Mouse (Mus musculus): ENCODE data around the gene Taok3.

Gene Taok3

DNA sequence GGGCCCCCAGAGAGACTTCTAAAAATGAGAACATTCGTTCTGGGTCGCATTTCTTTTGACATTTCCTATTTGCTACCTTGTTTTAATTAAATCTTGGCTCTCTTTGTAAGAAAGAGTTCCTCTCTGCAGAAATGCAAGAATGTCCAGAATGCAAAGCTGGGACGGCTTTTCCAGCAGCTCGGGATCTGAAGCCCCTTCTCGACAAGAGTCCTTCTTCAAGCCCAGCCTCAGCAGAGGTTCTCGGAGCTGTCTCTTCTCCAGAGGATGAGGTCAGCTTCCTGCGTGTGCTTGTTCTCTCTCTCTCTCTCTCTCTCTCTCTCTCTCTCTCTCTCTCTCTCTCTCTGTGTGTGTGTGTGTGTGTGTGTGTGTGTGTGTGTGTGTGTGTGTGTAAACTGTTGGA, 2.2 kb upstream of the Taok3 start:
- DNase-seq (ENCODE audit: low spot score), result peak; percentile 31

DNA sequence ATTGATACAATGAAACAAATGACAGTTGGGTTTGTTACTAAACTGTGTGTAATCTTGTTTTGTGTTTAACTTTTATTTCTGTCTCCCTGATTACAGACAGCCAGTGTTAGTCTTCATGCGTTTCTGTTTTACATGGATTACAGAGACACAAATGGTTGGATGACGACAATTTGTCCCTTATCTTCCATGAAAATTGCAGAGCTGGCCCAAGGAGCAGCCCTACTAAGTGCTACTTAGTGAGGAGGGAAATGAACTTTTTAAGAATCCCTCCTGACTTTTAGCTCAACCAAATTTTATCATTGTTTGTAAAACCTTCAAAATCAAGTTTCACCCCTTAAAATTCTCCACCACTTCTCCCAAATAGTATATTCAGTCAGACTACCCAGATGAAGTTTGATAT, 1.7 kb upstream of the Taok3 start:
- no peak for DNase-seq (ENCODE audit: low spot score)

DNA sequence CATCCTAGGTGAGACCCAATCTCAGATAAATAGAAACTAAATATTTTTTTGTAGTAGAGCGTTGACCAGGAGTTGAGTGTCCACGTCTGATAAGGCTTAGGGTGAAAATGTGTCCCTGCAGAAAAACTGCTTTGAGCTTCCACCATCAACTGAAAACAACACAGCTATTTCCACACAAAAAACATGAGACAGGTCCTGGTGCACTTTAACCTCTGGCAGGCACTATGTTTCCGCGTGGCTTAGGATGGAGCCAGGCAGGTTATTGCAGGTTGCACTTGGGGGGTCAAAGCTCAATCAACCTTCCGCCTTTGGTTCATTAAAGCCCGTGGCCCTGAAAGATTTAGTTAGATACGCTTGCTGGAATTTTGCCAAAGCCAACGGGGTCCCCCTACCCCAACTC, 1.1 kb upstream of the Taok3 start:
- DNase-seq (ENCODE audit: low spot score), result no peak

DNA sequence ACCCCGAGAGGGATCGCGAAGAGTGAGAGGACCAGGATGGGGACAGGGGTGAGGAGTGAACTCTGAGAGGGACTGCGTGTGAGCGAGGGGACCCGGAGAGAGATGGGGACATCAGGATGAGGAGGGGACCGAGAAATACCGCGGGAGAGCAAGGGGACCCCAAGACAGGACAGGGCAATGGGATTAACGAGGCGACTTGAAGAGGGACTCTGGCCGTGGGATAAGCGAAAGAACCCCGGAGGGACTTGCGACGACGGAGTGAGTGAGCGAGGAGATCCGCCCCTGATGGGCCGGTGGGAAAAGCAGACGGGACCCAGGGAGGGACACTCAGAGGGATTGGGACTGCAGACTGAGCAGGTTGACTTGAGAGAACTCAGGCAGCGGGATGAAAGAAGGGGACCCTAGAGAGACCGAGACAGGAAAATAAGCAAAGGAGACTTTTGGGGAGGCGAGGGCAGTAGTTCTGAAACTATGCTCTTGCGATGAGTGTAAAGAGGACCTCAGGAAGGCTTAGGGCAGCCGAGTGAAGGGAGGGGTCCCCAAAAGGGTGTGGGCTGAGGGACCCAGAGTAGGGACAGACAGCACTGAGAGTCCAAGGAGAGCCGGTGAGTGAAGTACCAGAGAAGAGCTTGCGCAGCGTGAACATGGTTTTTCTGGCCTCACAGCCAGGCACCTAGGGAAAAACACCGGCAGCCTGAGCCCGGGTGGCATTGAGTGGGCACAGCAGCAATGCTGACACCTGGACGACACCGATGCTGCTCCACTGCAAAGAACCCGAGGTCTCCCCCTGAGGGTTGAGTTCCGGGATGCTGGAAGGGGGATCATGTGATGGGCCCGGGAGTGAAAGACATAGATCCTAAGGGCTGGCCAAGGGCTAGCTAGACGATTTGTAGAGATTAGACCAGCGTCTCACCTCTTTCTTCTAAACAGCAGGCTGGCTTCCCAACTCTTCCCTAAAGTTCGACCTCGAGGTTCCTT, 849 bp downstream of the Taok3 start:
- DNase-seq (ENCODE audit: low spot score), result no peak

DNA sequence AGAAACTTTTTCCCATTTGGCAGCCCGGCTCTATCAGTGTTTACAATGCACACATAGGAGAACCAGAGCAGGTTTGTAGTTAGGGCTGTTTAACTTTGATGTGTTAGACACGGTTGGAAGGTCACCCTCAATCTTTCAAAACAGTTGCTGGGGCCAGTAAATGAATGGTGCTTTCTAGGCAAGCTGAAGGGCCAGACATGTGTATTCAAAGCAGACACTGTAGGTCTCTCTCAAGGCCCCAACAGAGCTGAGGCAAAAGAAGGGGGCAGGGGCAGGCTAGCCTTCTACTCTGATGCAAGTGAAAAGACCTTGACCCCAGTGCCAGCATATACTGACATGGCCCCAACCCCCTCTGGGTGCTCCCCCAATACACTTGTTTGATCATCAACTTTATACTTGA, 1.7 kb downstream of the Taok3 start:
- no peak for DNase-seq (ENCODE audit: low spot score)

DNA sequence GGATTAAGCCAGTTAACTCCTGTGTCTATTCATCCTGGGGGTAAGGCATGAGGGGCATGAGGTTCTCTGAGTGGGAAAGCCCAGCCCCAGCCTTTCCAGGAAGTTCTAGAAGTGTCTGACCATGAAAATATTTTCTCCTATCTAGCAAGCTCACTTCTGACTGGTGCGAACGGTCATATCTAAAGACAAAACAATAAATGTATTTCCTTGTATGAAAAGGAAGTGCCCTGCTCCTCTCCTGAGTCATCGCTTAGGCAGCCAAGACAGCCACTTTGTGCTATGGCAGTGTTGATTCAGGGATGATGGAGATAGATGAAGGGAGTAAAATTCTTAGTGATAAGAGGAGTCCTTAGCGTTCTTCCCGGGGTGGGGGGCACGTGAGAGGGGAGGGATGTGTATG, 3.2 kb downstream of the Taok3 start:
- no peak for DNase-seq (ENCODE audit: low spot score)

DNA sequence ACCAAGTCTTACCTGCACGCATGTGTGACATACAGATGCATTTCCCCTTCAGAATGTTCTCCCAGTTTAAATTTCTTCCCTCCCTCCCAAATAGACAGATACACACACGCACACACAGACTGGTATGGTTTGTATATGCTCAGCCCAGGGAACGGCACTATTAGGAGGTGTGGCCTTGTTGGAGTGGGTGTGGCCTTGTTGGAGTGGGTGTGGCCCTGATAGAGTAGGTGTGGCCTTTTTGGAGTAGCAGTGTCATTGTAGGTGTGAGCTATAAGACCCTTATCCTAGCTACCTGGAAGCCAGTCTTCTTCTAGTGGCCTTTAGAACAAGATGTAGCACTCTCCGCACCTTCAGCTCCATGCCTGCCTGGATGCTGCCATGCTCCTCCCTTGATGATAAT, 3.9 kb downstream of the Taok3 start:
- no peak for DNase-seq (ENCODE audit: low spot score)

DNA sequence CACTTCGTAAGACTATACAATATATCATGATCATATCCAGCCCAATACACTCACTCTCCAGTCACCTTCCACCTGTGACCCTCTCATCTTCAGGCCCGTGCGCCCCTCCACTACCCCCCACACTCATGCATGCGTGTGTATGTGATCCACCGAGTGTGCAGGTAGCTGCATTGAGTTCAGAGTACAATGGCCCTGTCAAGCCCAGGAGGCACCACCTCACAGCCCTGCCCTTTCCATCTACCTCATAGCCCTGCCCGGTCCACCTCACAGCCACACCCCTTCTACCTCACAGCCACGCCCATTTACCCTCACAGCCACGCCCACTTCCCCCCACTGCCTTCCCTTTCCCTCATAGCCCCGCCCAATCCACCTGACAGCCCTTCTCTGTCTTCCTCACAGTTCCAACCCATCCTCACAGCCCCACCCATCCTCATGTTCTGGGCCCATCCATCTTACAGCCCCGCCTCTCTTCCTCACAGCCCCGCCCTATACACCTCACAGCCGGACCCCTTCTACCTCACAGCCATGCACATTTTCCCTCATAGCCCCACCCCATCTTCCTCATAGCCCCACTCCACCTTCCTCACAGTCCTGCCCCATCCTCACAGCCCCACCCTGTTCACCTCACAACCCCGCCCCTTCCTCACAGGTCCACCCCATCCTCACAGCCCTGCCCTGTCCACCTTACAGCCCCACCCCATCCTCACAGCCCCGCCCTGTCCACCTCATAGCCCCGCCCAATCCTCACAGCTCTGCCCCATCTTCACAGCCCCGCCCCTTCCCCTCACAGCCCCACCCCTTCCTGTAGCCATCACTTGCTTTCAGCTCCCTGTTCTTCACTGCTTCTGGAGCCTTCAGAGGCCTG, 5.8 kb downstream of the Taok3 start:
- DNase-seq (ENCODE audit: low spot score), result peak; percentile 79

DNA sequence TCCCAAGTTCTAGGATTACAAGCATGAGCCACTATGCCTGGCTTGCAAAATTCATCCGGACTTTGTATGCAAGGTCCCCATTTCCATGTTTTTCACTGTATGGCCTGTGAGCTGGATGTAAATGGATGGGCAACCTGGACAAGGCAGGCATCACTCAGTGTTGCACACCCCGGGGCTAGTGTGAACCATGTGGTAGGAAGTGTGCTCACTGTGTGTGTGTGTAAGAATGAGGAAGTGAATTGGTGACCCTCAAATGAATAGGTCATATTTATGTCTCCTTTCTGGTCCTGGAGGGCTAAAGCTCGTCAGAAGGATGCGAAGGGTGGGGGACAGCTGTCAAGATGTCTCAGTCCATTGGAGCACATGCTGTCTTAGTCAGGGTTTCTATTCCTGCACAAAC, 7.1 kb downstream of the Taok3 start:
- no peak for DNase-seq (ENCODE audit: low spot score)

DNA sequence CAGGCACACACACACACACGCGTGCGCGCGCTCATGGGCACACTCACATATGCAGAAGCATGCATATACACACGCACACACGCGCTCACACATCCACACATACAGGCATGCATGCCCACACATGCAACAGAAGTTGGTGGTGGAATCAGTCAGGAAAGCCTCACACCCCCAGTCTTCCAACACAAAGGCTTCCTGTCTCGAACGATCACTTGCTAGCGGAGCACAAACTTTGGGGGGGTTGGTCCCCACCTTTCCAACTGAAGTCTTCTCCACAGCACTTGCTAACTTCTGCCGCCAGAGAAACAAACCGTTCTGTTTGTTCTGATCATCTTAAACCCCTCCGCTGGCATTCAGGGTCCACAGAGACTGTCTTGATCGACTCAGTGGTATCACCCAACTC, 10.8 kb downstream of the Taok3 start:
- no peak for DNase-seq (ENCODE audit: low spot score)

DNA sequence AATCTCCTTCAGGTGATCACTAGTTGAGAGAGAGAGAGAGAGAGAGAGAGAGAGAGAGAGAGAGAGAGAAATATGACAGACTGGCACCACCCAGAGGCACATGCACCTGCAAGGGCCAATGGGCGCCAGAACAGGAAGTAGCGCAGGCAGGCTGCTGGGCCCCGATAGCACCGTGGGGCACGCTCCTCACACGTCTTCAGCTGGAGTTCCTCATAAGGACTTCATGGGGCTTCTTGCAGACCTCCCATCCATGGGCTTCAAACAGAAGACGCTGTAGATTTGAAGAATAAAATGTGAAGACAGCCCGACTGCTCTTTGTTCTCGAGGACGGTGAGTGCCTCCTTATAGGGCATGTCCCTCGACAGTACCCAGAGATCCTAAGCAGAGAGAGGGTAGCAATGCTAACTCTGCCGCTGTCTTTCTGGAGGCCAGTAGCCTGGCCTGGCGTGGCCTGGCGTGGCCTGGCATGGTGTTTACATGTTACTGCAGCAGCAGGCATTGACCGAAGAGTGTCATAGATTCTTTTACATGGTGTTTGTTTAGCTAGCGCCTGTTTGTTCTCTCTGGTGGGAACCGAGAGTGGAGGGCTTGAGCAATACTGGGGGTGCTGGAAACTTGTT, 13.6 kb downstream of the Taok3 start:
- no peak for DNase-seq (ENCODE audit: low spot score)

DNA sequence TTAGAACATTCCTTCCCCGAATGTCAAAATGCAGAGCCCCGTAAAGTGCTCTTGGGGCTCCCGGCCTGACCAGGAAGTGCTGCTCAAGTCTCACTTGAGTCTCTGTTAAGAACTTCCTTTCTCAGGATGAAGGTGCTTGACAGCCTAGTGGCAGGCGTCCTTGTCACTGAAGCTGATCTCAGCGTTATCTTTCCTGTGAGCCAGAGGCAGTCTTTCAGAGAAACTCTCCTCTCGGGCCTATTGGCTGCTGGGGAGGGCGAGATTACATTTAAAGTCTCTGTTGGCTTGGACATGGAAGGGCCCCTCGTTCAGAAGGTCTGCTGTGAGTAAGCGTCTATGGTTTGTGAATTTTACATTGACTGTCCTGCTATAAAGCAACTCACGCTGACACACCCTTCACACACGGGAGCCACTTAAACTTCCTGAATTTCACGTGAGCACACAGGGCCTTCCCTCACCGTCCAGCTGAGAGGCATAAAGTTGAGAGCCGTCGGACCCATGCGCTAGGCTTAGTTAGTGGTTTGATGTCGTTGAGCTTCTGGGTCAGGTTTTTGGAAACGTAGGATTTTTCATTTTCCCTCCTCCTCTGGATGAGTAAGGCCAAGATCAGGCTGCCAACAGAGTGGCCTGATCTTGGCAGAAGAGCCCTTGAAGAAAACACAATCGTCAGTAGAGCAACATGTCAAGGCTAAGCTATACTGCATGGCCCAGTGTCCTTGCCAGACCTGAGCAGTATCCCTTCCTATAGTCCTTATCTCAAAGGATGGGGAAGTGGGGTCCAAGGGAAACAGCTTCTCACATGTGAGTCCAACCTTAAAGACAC, 14.3 kb downstream of the Taok3 start:
- no peak for DNase-seq (ENCODE audit: low spot score)

DNA sequence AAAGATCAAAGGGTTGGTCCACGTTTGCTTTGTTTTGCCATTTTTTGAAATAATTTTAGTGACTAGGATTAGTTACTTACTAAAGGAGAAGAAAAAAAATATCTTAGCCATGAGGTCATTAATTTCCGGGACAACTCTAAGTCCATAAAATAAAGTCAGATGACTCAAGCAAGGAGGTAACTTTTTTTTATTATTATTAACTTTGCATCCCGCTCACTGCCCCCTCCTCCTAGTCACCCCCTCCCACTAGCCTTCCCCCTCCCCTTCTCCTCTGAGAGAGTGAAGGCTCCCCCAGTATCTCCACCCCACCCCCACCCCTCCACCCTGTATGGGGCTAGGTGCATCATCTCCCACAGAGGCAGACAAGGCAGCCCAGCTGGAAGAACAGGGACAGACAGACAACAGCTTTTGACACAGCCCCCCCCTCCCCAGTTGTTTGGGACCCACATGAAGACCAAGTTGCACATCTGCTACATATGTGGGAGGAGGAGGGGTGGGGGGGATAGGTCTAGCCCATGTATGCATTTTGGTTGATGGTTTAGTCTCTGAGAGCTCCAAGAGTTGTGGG, 15.0 kb downstream of the Taok3 start:
- no peak for DNase-seq (ENCODE audit: low spot score)

DNA sequence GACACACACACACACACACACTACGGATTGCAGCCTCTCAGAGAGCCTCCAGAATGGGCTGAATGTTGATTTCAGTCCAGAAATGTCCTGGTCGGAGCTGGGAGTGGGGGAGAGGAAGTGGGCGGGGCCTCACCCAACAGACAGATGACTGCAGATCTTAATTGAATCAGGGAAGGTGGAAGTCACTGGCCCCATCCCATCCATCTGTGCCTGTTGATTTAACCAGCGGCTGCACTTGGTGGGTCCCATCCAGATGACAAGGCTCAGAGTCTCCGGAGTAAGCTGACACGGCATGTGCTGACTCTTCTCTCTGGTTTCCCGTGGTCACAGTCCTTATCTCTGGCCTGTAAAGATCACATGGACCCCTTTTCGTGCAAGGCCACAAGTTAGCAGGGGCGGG, 15.9 kb downstream of the Taok3 start:
- no peak for DNase-seq (ENCODE audit: low spot score)

DNA sequence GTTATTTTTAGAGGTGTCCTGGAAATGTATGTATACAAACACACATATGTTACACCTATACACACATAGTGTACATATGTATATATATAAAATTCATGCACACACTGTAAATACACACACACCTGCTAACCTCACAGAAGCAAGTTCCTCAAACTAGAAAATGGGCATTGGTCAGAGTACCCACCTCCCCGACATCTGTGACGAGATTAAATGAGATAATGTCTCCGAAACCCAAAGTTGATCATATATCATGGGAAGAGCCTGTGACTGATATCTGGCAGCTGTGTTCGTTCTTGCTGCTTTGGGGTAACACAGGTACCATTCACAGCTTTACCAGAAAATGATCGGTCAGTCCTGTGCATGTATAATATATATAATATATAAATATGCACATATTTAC, 16.6 kb downstream of the Taok3 start:
- DNase-seq (ENCODE audit: low spot score), result no peak

DNA sequence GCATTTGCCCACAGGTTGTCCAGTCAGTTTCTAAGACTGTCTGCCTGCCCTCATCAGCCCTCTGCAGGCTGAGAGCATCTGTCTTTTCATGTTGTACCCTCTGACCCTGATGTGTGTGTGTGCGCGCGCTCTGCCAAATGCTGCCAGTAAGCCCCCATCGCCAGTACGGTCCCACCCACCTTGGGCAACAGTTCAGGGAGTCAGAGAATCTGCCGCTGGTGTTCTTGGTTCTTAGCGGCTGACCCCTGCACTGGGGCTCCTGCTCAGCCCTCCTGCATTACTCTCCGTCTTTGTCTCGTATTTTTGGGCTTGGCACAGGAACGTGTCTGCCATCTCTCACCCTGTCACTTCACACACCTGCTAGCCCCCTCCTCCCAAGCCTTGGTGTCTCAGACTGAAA, 17.1 kb downstream of the Taok3 start:
- DNase-seq (ENCODE audit: low spot score), result no peak

DNA sequence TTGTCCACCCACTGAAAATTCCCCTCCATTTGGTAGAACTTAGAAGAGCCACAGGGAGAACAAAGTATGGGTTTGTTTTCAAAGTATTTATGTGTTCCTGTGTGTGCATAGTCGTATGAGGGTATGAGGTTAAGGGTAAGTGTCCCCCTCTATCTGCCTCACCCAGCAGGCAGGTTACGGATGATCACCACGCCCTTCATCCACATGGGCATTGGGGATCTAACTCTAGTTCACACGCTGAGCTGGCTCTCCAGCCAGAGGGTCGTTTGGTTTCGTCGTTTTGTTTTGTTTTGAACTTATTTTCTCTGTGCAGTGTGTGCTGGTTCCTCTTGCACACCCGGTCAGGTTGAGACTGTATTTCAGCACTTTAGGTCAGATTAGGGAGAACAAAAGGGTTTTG, 17.7 kb downstream of the Taok3 start:
- no peak for DNase-seq (ENCODE audit: low spot score)

DNA sequence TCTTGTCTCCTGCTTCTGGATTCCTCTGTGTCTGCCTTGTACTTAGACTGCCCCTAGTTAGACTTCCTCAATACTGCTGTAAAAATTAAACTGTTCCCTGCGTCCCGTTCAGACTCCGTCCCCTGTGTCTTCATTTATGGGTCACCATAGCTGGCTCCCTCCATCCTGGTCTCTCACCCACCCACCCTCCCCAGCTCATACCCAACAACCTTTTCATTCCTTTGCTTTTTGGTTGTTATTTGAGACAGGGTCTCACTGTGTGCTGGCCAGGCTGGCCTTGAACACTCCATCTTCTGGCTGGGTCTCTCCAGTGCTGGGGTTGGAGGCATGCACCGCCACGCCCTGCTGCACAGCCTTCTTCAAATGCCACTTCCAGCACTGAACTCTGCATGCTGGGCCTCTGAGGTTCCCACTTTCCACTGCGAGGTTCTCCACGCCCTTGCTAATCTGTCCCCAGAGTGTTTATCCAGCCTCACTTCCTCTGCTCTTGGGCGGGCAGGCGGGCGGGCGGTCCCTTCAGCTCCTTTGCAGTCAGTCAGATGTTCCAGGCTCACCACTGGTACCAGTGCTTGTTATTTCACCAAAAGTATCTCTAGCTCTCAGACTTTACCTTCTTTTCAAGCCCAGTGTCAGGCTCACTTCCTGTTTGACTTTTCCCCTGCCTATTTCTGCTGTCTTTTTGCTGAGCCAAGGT, 18.5 kb downstream of the Taok3 start:
- no peak for DNase-seq (ENCODE audit: low spot score)

DNA sequence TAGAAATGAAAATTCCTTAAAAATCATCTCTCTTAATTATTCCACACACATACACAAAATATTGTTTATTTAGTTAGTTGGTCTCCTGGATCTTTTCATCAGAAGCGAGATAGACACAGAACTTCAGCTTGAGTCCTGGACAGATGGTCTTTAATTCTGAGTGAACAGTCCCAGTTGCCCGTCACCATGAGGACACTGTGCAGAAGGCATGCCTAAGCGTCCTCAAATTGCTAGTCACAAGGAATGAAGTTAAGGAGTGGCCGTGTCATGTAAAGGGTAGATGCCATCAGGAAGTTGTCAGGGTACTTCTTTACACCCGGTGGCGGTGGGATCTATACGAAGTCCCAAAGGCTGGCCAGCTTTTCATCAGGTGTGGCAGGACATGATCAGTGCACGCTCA, 19.9 kb downstream of the Taok3 start:
- DNase-seq (ENCODE audit: low spot score), result no peak

DNA sequence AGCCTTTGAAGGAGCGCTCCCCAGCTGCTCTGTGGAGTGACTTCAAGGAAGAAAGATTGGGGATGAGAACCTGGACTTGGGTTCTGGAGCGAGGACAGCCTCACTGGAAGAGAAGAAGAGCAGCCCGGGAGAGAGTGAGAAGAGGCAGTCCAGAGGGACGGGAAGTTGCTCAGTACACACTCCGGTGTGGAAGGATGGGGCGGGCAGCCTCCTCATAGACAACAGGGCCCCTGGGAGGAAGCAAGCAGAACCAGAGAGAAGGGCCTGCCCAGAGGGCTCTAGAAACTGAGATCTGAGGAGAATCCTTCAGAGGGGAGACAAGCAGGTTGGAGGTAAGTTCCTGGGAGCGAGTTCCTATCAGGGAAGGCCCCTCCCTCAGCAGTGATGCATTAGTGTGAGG, 20.4 kb downstream of the Taok3 start:
- DNase-seq (ENCODE audit: low spot score), result no peak

DNA sequence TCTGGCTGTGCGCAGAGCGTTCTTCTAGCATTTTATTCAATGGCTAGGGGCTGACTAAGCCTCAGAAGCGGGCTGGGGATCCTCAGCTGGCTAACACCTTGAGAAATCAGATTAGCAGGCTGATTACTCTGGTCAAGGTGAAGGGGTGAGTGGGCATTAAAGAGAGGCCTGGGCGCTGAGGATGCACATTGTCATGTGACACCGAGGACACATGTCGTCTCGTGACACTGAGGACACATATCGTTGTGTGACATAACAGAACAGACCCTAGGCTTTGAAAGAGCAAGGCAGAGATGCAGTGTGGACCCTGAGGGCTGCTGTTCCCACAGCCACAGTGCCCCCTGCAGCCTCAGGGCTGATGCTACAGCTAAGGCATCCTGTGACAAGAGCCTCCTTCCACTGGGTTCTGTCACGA, 23.8 kb downstream of the Taok3 start:
- no peak for DNase-seq (ENCODE audit: low spot score)

Measured in testis, postnatal 14 days (tissue).